Mouse (Mus musculus): ENCODE measurements at regions not wholly inside any gene's neighbourhood (a gene's known extent, or its start where the extent isn't known, plus 50 kb on each side); places are given as distances from the start of the nearest gene placed in this dataset.

DNA sequence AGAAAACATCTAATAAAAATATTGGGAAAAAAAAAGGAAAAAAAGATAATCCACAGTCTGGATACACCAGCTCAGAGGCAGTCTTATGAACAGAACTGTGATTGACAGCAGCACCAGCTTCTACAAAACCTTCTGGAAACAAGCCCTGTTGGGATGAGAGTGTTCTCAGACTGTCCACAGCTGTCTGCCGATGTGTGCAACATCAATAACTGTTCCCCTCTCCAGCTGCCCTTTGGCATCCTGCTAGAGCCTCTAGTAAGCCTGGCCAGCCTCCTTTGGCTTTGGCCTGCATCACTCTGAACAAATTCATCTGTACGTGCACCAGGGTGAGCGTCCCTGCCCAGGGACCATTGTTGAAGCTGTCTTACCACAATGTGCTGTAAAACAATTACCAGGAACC lies 137.0 kb upstream of the Irs2 start:
- DNase-seq (ENCODE audit: low spot score) (no peak), ATAC-seq (replicated peaks; ENCODE audit: low FRiP score, low read depth) (no peak)
- no peak for TF ChIP-seq CTCF (IDR thresholded peaks at IDR 0.05; ENCODE audit: low read depth)
- H3K9ac ChIP-seq (ENCODE audit: low read depth, low read length): no peak overlapping the region
- no peak overlapping the region for H3K27ac ChIP-seq
- H3K4me1 ChIP-seq (replicated peaks; ENCODE audit: insufficient read depth, low read length): no peaks in the 10 kb centered on the region
- no peak overlapping the region for H3K4me2 ChIP-seq (ENCODE audit: low read length)
- no peaks in the 10 kb centered on the region for H3K9me3 ChIP-seq (replicated peaks; ENCODE audit: low read length)
- no peak overlapping the region for H3K4me3 ChIP-seq (replicated peaks; ENCODE audit: low read depth, low read length)
- no peaks in the 10 kb centered on the region for H3K36me3 ChIP-seq (ENCODE audit: insufficient read depth, low read length)
- 67% methylated on average over 3 of the region's 3 CpGs for WGBS
- no peaks in the 10 kb centered on the region for H3K27me3 ChIP-seq (ENCODE audit: insufficient read depth, low read length)

DNA sequence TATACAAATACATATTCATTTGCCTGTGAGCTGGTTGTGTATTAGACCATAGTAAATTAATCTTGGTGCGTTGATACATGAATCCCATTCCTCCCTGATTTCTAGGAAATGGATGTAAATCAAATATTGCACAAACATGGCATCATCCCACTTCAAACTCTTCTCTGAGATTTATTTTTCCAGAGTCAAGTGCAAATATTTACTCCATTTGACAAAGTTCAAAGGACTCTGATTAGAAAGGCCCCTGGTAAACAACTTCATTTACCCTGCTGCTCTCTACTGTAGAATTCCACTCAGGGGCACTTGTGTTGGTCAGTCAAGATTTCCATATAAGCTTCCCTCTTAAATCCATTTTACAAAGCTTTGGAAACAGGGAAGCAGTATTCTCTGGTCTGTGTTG lies 132.3 kb upstream of the Irs2 start:
- Histone ChIP-seq H3K4me3 (replicated peaks; ENCODE audit: low read depth, low read length) (no peak overlapping the region), H3K36me3 (ENCODE audit: insufficient read depth, low read length) (no peaks in the 10 kb centered on the region), H3K9ac (ENCODE audit: low read depth, low read length) (no peak overlapping the region), H3K9me3 (replicated peaks; ENCODE audit: low read length) (no peaks in the 10 kb centered on the region), H3K27me3 (ENCODE audit: insufficient read depth, low read length) (no peaks in the 10 kb centered on the region), H3K27ac (no peak overlapping the region), H3K4me1 (replicated peaks; ENCODE audit: insufficient read depth, low read length) (no peaks in the 10 kb centered on the region), H3K4me2 (ENCODE audit: low read length) (no peak overlapping the region)
- WGBS: 76% methylated on average over 1 of the region's 1 CpGs
- TF ChIP-seq CTCF (IDR thresholded peaks at IDR 0.05; ENCODE audit: low read depth): no peak
- DNase-seq (ENCODE audit: low spot score): peak; percentile 11
- ATAC-seq (replicated peaks; ENCODE audit: low FRiP score, low read depth): no peak

DNA sequence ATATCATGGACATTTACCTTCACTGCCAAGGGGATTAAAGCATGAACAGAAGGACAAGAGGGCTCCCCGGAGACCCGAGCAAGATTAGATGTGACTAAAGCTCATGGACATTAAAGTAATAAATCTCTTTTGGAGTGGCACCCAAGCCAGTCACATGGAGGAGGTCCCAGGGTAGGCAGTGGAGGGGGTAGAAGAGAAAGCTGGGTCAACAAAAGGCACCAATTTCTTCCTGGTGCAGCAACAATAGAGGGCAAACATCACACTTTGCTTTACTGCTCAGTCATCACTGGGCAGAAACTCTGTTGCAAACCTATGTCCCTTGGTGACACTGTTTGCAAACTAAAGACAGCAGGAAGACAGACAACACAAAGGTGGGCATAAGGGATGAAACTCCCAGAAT lies 131.0 kb upstream of the Irs2 start:
- DNase-seq (ENCODE audit: low spot score): no peak
- Histone ChIP-seq H3K27me3 (ENCODE audit: insufficient read depth, low read length) (no peaks in the 10 kb centered on the region), H3K4me3 (replicated peaks; ENCODE audit: low read depth, low read length) (no peak overlapping the region), H3K9ac (ENCODE audit: low read depth, low read length) (no peak overlapping the region), H3K4me1 (replicated peaks; ENCODE audit: insufficient read depth, low read length) (no peaks in the 10 kb centered on the region), H3K36me3 (ENCODE audit: insufficient read depth, low read length) (no peaks in the 10 kb centered on the region), H3K4me2 (ENCODE audit: low read length) (no peak overlapping the region), H3K27ac (no peak overlapping the region), H3K9me3 (replicated peaks; ENCODE audit: low read length) (no peaks in the 10 kb centered on the region)
- no peak for ATAC-seq (replicated peaks; ENCODE audit: low FRiP score, low read depth)
- no peak for TF ChIP-seq CTCF (IDR thresholded peaks at IDR 0.05; ENCODE audit: low read depth)
- 48% methylated on average over 2 of the region's 2 CpGs for WGBS

DNA sequence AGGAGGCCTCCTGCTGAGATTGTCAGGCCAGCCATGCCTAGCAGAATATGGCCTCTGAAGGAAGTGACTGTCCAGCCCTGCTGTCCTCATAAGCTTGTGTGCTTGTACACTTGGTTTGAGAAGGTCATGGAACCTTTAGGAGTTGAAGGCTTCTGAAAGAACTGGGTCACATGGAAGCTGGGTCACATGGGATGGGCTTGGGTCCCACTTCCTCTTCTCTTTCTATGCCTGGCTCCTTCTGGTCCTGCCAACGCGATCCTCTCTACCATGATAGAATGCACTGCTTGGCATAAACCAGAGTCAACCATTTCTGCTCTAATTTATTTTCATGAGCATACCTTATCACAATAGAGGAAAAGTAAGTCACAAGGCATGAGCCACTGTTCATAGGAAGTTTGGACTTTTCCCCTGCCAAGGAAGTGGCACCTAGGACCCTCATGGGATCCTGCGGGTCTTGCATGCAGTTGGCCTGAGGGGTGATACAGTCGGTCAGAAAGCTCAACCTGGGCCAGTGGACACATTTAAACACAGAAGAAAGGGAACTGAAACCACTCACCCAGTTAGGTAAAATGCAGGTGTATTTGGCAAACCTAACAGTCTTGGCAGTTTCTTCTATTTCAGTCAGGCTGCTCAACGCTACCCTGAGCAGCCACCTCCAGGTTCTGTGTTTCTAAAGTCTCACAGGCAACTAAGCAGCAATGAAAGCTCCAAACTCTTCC lies 130.2 kb upstream of the Irs2 start:
- H3K4me1 ChIP-seq (replicated peaks; ENCODE audit: insufficient read depth, low read length): no peaks in the 10 kb centered on the region
- no peaks in the 10 kb centered on the region for H3K27me3 ChIP-seq (ENCODE audit: insufficient read depth, low read length)
- H3K27ac ChIP-seq: no peak overlapping the region
- no peak overlapping the region for H3K9ac ChIP-seq (ENCODE audit: low read depth, low read length)
- DNase-seq (ENCODE audit: low spot score) (no peak), ATAC-seq (replicated peaks; ENCODE audit: low FRiP score, low read depth) (no peak)
- no peak for TF ChIP-seq CTCF (IDR thresholded peaks at IDR 0.05; ENCODE audit: low read depth)
- no peak overlapping the region for H3K4me2 ChIP-seq (ENCODE audit: low read length)
- H3K9me3 ChIP-seq (replicated peaks; ENCODE audit: low read length): no peaks in the 10 kb centered on the region
- 85% methylated on average over 5 of the region's 5 CpGs for WGBS
- H3K4me3 ChIP-seq (replicated peaks; ENCODE audit: low read depth, low read length): no peak overlapping the region
- no peaks in the 10 kb centered on the region for H3K36me3 ChIP-seq (ENCODE audit: insufficient read depth, low read length)

DNA sequence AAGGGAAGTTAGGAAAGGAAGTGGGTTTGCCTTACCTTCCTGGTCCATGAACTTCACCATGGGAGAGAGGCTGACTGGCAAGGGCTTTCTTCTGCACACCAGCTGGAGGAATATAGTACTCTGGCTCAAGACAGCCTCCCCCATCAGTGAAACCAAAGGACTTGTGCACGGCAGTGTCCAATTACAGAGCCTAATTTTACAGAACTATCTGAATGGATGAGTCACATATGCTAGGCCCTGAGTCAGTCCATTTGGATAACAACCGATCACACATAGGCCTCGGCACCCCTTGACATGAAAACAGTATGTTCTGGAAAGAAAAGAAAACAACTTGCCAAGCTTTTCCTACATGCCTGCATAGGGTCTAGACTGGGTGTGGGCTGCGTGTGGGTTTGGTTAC lies 128.3 kb upstream of the Irs2 start:
- no peak for ATAC-seq (replicated peaks; ENCODE audit: low FRiP score, low read depth)
- WGBS: 67% methylated on average over 4 of the region's 4 CpGs
- no peaks in the 10 kb centered on the region for H3K4me1 ChIP-seq (replicated peaks; ENCODE audit: insufficient read depth, low read length)
- DNase-seq (ENCODE audit: low spot score): no peak
- no peak overlapping the region for H3K4me2 ChIP-seq (ENCODE audit: low read length)
- H3K9me3 ChIP-seq (replicated peaks; ENCODE audit: low read length): no peaks in the 10 kb centered on the region
- H3K9ac ChIP-seq (ENCODE audit: low read depth, low read length): no peak overlapping the region
- H3K4me3 ChIP-seq (replicated peaks; ENCODE audit: low read depth, low read length): no peak overlapping the region
- H3K36me3 ChIP-seq (ENCODE audit: insufficient read depth, low read length): no peaks in the 10 kb centered on the region
- TF ChIP-seq CTCF (IDR thresholded peaks at IDR 0.05; ENCODE audit: low read depth): no peak
- H3K27ac ChIP-seq: no peak overlapping the region
- no peaks in the 10 kb centered on the region for H3K27me3 ChIP-seq (ENCODE audit: insufficient read depth, low read length)

DNA sequence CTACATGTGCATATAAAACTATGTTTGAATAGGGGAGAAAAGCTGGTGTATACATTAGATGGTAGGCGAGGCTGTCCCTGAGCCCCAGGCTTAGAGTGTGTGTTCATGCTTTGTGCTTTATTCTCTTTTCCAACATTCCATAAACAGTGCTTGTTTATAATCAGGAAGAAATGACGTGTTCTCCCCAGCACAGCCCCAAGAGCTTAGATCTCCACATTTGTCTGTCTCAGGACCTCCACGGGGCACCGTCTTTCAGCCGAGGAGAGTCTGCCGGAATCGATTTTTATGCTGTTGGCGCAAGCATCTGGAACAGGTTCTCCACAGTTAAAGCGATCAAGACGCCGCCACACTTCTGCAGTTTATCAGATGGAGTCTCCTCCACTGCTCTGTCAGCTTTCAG lies 126.9 kb upstream of the Irs2 start:
- Histone ChIP-seq H3K36me3 (ENCODE audit: insufficient read depth, low read length) (no peaks in the 10 kb centered on the region), H3K9ac (ENCODE audit: low read depth, low read length) (no peak overlapping the region), H3K27me3 (ENCODE audit: insufficient read depth, low read length) (no peaks in the 10 kb centered on the region), H3K4me2 (ENCODE audit: low read length) (no peak overlapping the region), H3K4me1 (replicated peaks; ENCODE audit: insufficient read depth, low read length) (no peaks in the 10 kb centered on the region), H3K4me3 (replicated peaks; ENCODE audit: low read depth, low read length) (no peak overlapping the region), H3K9me3 (replicated peaks; ENCODE audit: low read length) (no peaks in the 10 kb centered on the region), H3K27ac (no peak overlapping the region)
- ATAC-seq (replicated peaks; ENCODE audit: low FRiP score, low read depth): no peak
- WGBS: 91% methylated on average over 11 of the region's 11 CpGs
- TF ChIP-seq CTCF (IDR thresholded peaks at IDR 0.05; ENCODE audit: low read depth): no peak
- no peak for DNase-seq (ENCODE audit: low spot score)

DNA sequence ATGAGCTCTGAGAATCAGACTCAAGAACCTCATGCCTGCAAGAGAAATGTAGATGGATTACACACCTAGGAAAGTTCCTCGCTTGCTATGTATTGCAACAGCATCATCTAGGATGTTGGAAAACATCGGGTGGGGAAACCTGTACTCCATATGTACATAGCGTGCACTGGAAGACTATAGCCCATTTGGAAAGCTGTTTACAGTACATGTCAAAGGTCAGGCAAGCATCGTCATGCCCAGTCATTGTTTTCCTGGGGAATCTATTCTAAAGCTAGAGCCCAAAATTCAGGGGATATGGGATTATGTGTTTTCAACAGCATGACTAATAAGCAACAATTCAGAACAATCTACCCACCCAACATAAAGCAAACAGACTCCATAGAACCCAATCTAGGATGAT lies 126.3 kb upstream of the Irs2 start:
- Histone ChIP-seq H3K9me3 (replicated peaks; ENCODE audit: low read length) (no peaks in the 10 kb centered on the region), H3K27me3 (ENCODE audit: insufficient read depth, low read length) (no peaks in the 10 kb centered on the region), H3K4me1 (replicated peaks; ENCODE audit: insufficient read depth, low read length) (no peaks in the 10 kb centered on the region), H3K4me3 (replicated peaks; ENCODE audit: low read depth, low read length) (no peak overlapping the region), H3K27ac (no peak overlapping the region), H3K36me3 (ENCODE audit: insufficient read depth, low read length) (no peaks in the 10 kb centered on the region), H3K9ac (ENCODE audit: low read depth, low read length) (no peak overlapping the region), H3K4me2 (ENCODE audit: low read length) (no peak overlapping the region)
- DNase-seq (ENCODE audit: low spot score) (no peak), ATAC-seq (replicated peaks; ENCODE audit: low FRiP score, low read depth) (no peak)
- WGBS: 89% methylated on average over 4 of the region's 4 CpGs
- no peak for TF ChIP-seq CTCF (IDR thresholded peaks at IDR 0.05; ENCODE audit: low read depth)
